Mouse (Mus musculus) myocyte (in vitro differentiated cells): ENCODE measurements around the gene Xpo6. TPM values are rescaled to one million over a fixed set of nuclear protein-coding genes. Genes with fewer than 3 reads are reported as not detected.

Experiments
- H3K27me3 ChIP-seq: one replicate; pipeline ENCODE4 v1.6.1; 2011; ENCODE audit not compliant: control insufficient read depth, insufficient read depth, insufficient read length
- H3K36me3 ChIP-seq: one replicate; pipeline ENCODE4 v1.6.1; 2011; ENCODE audit not compliant: control insufficient read depth, insufficient read depth
- H3K4me2 ChIP-seq: one replicate; pipeline ENCODE4 v1.6.1; 2011; ENCODE audit warnings: low read depth, control low read depth
- H3K4me3 ChIP-seq: one replicate; pipeline ENCODE4 v1.5.1; 2011; ENCODE audit warnings: mild to moderate bottlenecking, control low read depth, moderate library complexity
- H3K79me2 ChIP-seq: one replicate; pipeline ENCODE4 v1.6.1; 2011; ENCODE audit not compliant: control insufficient read depth, insufficient read depth
- H3ac ChIP-seq: one replicate; pipeline ENCODE4 v1.6.1; 2011; ENCODE audit not compliant: control insufficient read depth, insufficient read length
- CEBPB ChIP-seq: IDR thresholded peaks from 2 replicates; pipeline ENCODE4 v1.6.1; 2011; ENCODE audit warnings: mild to moderate bottlenecking, moderate library complexity; ENCODE audit not compliant: poor library complexity, insufficient read depth, severe bottlenecking
- E2F4 ChIP-seq: IDR thresholded peaks from one replicate; pipeline ENCODE4 v1.6.1; 2011; ENCODE audit warnings: mild to moderate bottlenecking, control low read depth, moderate library complexity; ENCODE audit not compliant: insufficient read depth
- MAX ChIP-seq: IDR thresholded peaks from one replicate; pipeline ENCODE4 v1.6.1; 2011; ENCODE audit warnings: low read depth, mild to moderate bottlenecking, control low read depth
- MYOD1 ChIP-seq, 3 experiments: IDR thresholded peaks; one replicate each; pipeline ENCODE4 v1.6.1; 2011; ENCODE audit warnings: control low read depth in 2 of 3, low read depth in 2 of 3, mild to moderate bottlenecking in 2 of 3, moderate library complexity in 1 of 3; ENCODE audit not compliant: insufficient read length in 2 of 3, control insufficient read depth in 1 of 3
- MYOG ChIP-seq, 3 experiments: IDR thresholded peaks; one replicate each; pipeline ENCODE4 v1.6.1; 2011; ENCODE audit warnings: control low read depth in 2 of 3, low read depth in 2 of 3, mild to moderate bottlenecking in 2 of 3; ENCODE audit not compliant: insufficient read length in 2 of 3, control insufficient read depth in 1 of 3, insufficient read depth in 1 of 3
- POLR2A ChIP-seq: IDR thresholded peaks from one replicate; pipeline ENCODE4 v1.6.1; 2011; ENCODE audit warnings: low read depth, mild to moderate bottlenecking, control low read depth, moderate library complexity; ENCODE audit not compliant: insufficient read length
- POLR2AphosphoS2 ChIP-seq: IDR thresholded peaks from one replicate; pipeline ENCODE4 v1.6.1; 2011; ENCODE audit warnings: low read depth, control low read depth; ENCODE audit not compliant: insufficient read length
- REST ChIP-seq: IDR thresholded peaks from one replicate; pipeline ENCODE4 v1.6.1; 2011; ENCODE audit warnings: mild to moderate bottlenecking, control low read depth, moderate library complexity; ENCODE audit not compliant: insufficient read depth, insufficient read length
- SRF ChIP-seq: IDR thresholded peaks from one replicate; pipeline ENCODE4 v1.6.1; 2011; ENCODE audit warnings: low read depth; ENCODE audit not compliant: control insufficient read depth, insufficient read length
- TCF12 ChIP-seq: IDR thresholded peaks from one replicate; pipeline ENCODE4 v1.6.1; 2011; ENCODE audit warnings: mild to moderate bottlenecking, control low read depth; ENCODE audit not compliant: poor library complexity, insufficient read depth, severe bottlenecking
- TCF3 ChIP-seq: IDR thresholded peaks from one replicate; pipeline ENCODE4 v1.6.1; 2011; ENCODE audit warnings: low read depth, control low read depth; ENCODE audit not compliant: insufficient read length
- USF1 ChIP-seq: IDR thresholded peaks from one replicate; pipeline ENCODE4 v1.6.1; 2011; ENCODE audit warnings: low read depth, mild to moderate bottlenecking, control low read depth, moderate library complexity
- polyA plus RNA-seq: library from polyadenylated mRNA; unstranded; fragments of >200 nt; fragmentation: generic; extraction: Trizol; gene quantifications from one replicate; pipeline ENCODE4 v1.2.1, GENCODE M21; 2012; ENCODE audit warnings: missing spikeins

Xpo6 gene
- polyA plus RNA-seq, 1 experiment, result 36.4 TPM

GRCm38 (mm10) chr7:126113263-126113662 is 87.0 kb downstream of the Xpo6 start:
- Histone ChIP-seq H3K4me2 (no peak overlapping the region), H3K79me2 (no peaks in the 10 kb centered on the region), H3K27me3 (no peaks in the 10 kb centered on the region), H3K4me3 (no peak overlapping the region), H3ac (no peak overlapping the region), H3K36me3 (peaks cover 40% of the 10 kb centered on the region)
- TF ChIP-seq MAX (no peak), TCF3 (no peak), SRF (no peak), MYOG (IDR thresholded peaks at IDR 0.05; ENCODE audit: control insufficient read depth in 1 of 3, insufficient read depth in 1 of 3, insufficient read length in 2 of 3, low read depth in 2 of 3) (no peak), E2F4 (no peak), POLR2AphosphoS2 (no peak)

GRCm38 (mm10) chr7:126111230-126111629 is 89.1 kb downstream of the Xpo6 start:
- no peak overlapping the region for H3ac ChIP-seq
- TF ChIP-seq REST (no peak), TCF3 (no peak), POLR2A (no peak), USF1 (no peak), MYOG (IDR thresholded peaks at IDR 0.05; ENCODE audit: control insufficient read depth in 1 of 3, insufficient read depth in 1 of 3, insufficient read length in 2 of 3, low read depth in 2 of 3) (no peak), E2F4 (no peak), TCF12 (no peak), MAX (no peak), MYOD1 (IDR thresholded peaks at IDR 0.05; ENCODE audit: control insufficient read depth in 1 of 3, insufficient read length in 2 of 3, low read depth in 2 of 3) (no peak), POLR2AphosphoS2 (no peak), CEBPB (no peak), SRF (no peak)
- H3K36me3 ChIP-seq, result peaks cover 33% of the 10 kb centered on the region
- no peak overlapping the region for H3K4me3 ChIP-seq
- H3K27me3 ChIP-seq, result no peaks in the 10 kb centered on the region
- no peaks in the 10 kb centered on the region for H3K79me2 ChIP-seq
- H3K4me2 ChIP-seq, result no peak overlapping the region

GRCm38 (mm10) chr7:126109898-126110297 is 90.4 kb downstream of the Xpo6 start:
- no peak for TF ChIP-seq MYOG (IDR thresholded peaks at IDR 0.05; ENCODE audit: control insufficient read depth in 1 of 3, insufficient read depth in 1 of 3, insufficient read length in 2 of 3, low read depth in 2 of 3)
- TF ChIP-seq USF1, result no peak
- TF ChIP-seq POLR2A, result no peak
- no peak for TF ChIP-seq POLR2AphosphoS2
- TF ChIP-seq TCF12, result no peak
- TF ChIP-seq SRF, result no peak
- TF ChIP-seq REST, result no peak
- no peak for TF ChIP-seq CEBPB
- TF ChIP-seq E2F4, result no peak
- TF ChIP-seq TCF3, result no peak
- TF ChIP-seq MYOD1 (IDR thresholded peaks at IDR 0.05; ENCODE audit: control insufficient read depth in 1 of 3, insufficient read length in 2 of 3, low read depth in 2 of 3), result no peak
- no peak for TF ChIP-seq MAX
- H3K36me3 ChIP-seq, result peaks cover 26% of the 10 kb centered on the region
- no peak overlapping the region for H3K4me2 ChIP-seq
- H3K4me3 ChIP-seq, result no peak overlapping the region
- H3K79me2 ChIP-seq, result no peaks in the 10 kb centered on the region
- H3ac ChIP-seq, result no peak overlapping the region
- H3K27me3 ChIP-seq, result no peaks in the 10 kb centered on the region

GRCm38 (mm10) chr7:126100440-126100839 is 99.9 kb downstream of the Xpo6 start:
- Histone ChIP-seq H3K4me3 (no peak overlapping the region), H3K27me3 (no peaks in the 10 kb centered on the region), H3K79me2 (no peaks in the 10 kb centered on the region), H3K4me2 (no peak overlapping the region), H3K36me3 (peaks cover 18% of the 10 kb centered on the region), H3ac (no peak overlapping the region)
- TF ChIP-seq MYOG (IDR thresholded peaks at IDR 0.05; ENCODE audit: control insufficient read depth in 1 of 3, insufficient read depth in 1 of 3, insufficient read length in 2 of 3, low read depth in 2 of 3) (no peak), REST (no peak), POLR2A (no peak), TCF12 (no peak), MAX (no peak), E2F4 (no peak), TCF3 (no peak)

- H3K4me3 ChIP-seq, result no peak overlapping the region
- H3K4me2 ChIP-seq, result no peak overlapping the region
- H3K36me3 ChIP-seq, result peaks cover 17% of the 10 kb centered on the region
- H3K79me2 ChIP-seq, result no peaks in the 10 kb centered on the region
- TF ChIP-seq SRF, result no peak
- no peak for TF ChIP-seq CEBPB
- TF ChIP-seq REST, result no peak
- TF ChIP-seq POLR2A, result no peak
- TF ChIP-seq TCF12, result no peak
- no peak for TF ChIP-seq POLR2AphosphoS2
- TF ChIP-seq MAX, result no peak
- TF ChIP-seq MYOG (IDR thresholded peaks at IDR 0.05; ENCODE audit: control insufficient read depth in 1 of 3, insufficient read depth in 1 of 3, insufficient read length in 2 of 3, low read depth in 2 of 3), result no peak
- TF ChIP-seq TCF3, result no peak
- no peak for TF ChIP-seq E2F4
- TF ChIP-seq USF1, result no peak
- TF ChIP-seq MYOD1 (IDR thresholded peaks at IDR 0.05; ENCODE audit: control insufficient read depth in 1 of 3, insufficient read length in 2 of 3, low read depth in 2 of 3), result no peak
- no peaks in the 10 kb centered on the region for H3K27me3 ChIP-seq
- H3ac ChIP-seq, result no peak overlapping the region
Measured at GRCm38 (mm10) chr7:126099835-126100234, 100.5 kb downstream of the Xpo6 start.
